8 mouse cellular contexts compared by ENCODE assay signal in genomic region chr11:98021565-98022252, GRCm38 (mm10). TPM values are rescaled to one million over a fixed set of nuclear protein-coding genes. Genes with fewer than 3 reads are reported as not detected.
DNase-seq lines count a peak whose midpoint lies in the region; ATAC-seq and TF ChIP-seq lines count a peak whose summit lies in the region.

No protein-coding gene starts in this region.

- H3K4me3 ChIP-seq in lung, embryonic 16.5 days (ENCODE audit: low read length): peak overlapping the region; percentile 78
- H3K4me3 ChIP-seq in hindbrain, embryonic 15.5 days: peak overlapping the region; percentile 75
- peak overlapping the region; percentile 85 for H3K4me3 ChIP-seq in testis, adult 2 months (ENCODE audit: control insufficient read depth, low read depth, low read length)

- no peak for DNase-seq in lung, postnatal 25 days (ENCODE audit: low spot score)
- peak; percentile 44 for DNase-seq in adrenal gland, postnatal 14 days
- DNase-seq in embryo, embryonic 11 days: peak; percentile 59
- DNase-seq in lung, postnatal 4 days: peak; percentile 41 to 53
- DNase-seq in left cerebral cortex, adult 8-10 months (ENCODE audit: low spot score in 2 of 2): no peak

- WGBS in lung, embryonic 16.5 days: 4% methylated on average over 32 of the region's 34 CpGs
- 5% methylated on average over 33 of the region's 34 CpGs for WGBS in hindbrain, embryonic 15.5 days

- H3K9ac ChIP-seq in lung, embryonic 16.5 days (ENCODE audit: low read length): peak overlapping the region; percentile 84
- H3K9ac ChIP-seq in hindbrain, embryonic 15.5 days: peak overlapping the region; percentile 85

- H3K4me2 ChIP-seq in lung, embryonic 16.5 days (ENCODE audit: low read depth, low read length): peak overlapping the region; percentile 99
- peak overlapping the region; percentile 82 for H3K4me2 ChIP-seq in hindbrain, embryonic 15.5 days

- no peaks in the 10 kb centered on the region for H3K9me3 ChIP-seq in lung, embryonic 16.5 days (ENCODE audit: control insufficient read depth, low read length)
- no peaks in the 10 kb centered on the region for H3K9me3 ChIP-seq in hindbrain, embryonic 15.5 days

- H3K4me1 ChIP-seq in lung, embryonic 16.5 days (replicated peaks; ENCODE audit: control insufficient read depth, insufficient read depth, low read length): peaks cover 23% of the 10 kb centered on the region
- H3K4me1 ChIP-seq in hindbrain, embryonic 15.5 days (replicated peaks): peaks cover 48% of the 10 kb centered on the region
- peaks cover 17% of the 10 kb centered on the region for H3K4me1 ChIP-seq in testis, adult 2 months (ENCODE audit: control insufficient read depth, insufficient read depth, low read length)

- H3K36me3 ChIP-seq in lung, embryonic 16.5 days (ENCODE audit: control insufficient read depth, insufficient read depth, low read length): no peaks in the 10 kb centered on the region; the same call in 1 of the 2 replicates
- H3K36me3 ChIP-seq in hindbrain, embryonic 15.5 days: peaks cover 17% of the 10 kb centered on the region
- no peaks in the 10 kb centered on the region for H3K36me3 ChIP-seq in testis, adult 2 months (ENCODE audit: control insufficient read depth, insufficient read depth, low read length)

- TF ChIP-seq POLR2A in testis, adult 2 months (IDR thresholded peaks at IDR 0.05; ENCODE audit: control insufficient read depth, low read depth, low read length): no peak

- peak; percentile 5; the same call in 1 of the 2 replicates for ATAC-seq in lung, embryonic 16.5 days (ENCODE audit: low read depth)
- ATAC-seq in hindbrain, embryonic 15.5 days (ENCODE audit: low FRiP score, low read depth): peak; percentile 17; the same call in 1 of the 2 replicates

- no peaks in the 10 kb centered on the region for H3K27me3 ChIP-seq in lung, embryonic 16.5 days (ENCODE audit: control insufficient read depth, insufficient read depth, low read depth, low read length)
- H3K27me3 ChIP-seq in hindbrain, embryonic 15.5 days: no peaks in the 10 kb centered on the region
- H3K27me3 ChIP-seq in testis, adult 2 months (ENCODE audit: control insufficient read depth, insufficient read depth, low read length): no peaks in the 10 kb centered on the region

- H3K27ac ChIP-seq in lung, embryonic 16.5 days (ENCODE audit: low read length): peak overlapping the region; percentile 75
- peak overlapping the region; percentile 93 for H3K27ac ChIP-seq in hindbrain, embryonic 15.5 days (replicated peaks)
- peak overlapping the region; percentile 76 for H3K27ac ChIP-seq in testis, adult 2 months (ENCODE audit: control insufficient read depth, insufficient read depth, low read depth, low read length)

- TF ChIP-seq CTCF in testis, adult 2 months (IDR thresholded peaks at IDR 0.05; ENCODE audit: control insufficient read depth, insufficient read depth, insufficient replicate concordance, low read depth, low read length): no peak

RNA-seq across cellular contexts. Expression of gene Cacnb1, which starts 1.1 kb away (rescaled TPM):
- polyA plus RNA-seq in lung, embryonic 16.5 days (2015; fragmentation: Nextera tagmentation; extraction: Ambion mirVana): 6.4 and 6.7 TPM in 2 replicates
- total RNA-seq in adrenal gland, postnatal 14 days (2021): 7.8 and 10.4 TPM in 2 replicates
- 62.2 and 70.1 TPM in 2 replicates for polyA plus RNA-seq in hindbrain, embryonic 15.5 days (2015; fragmentation: Nextera tagmentation; extraction: Ambion mirVana)
- 76.7 and 79.4 TPM in 2 replicates for polyA plus RNA-seq in testis, adult 2 months (2012; rRNA removed)
- 100 to 1,000 TPM; 127 to 142 (median 137) TPM for total RNA-seq in left cerebral cortex, adult 8-10 months (2022)

RNA-seq across cellular contexts. Expression of gene Rpl19, which starts 4.8 kb away (rescaled TPM):
- polyA plus RNA-seq in lung, embryonic 16.5 days (2015; fragmentation: Nextera tagmentation; extraction: Ambion mirVana): 999 and 1,043 TPM in 2 replicates
- 1,235 and 1,395 TPM in 2 replicates for total RNA-seq in adrenal gland, postnatal 14 days (2021)
- 632 and 657 TPM in 2 replicates for polyA plus RNA-seq in hindbrain, embryonic 15.5 days (2015; fragmentation: Nextera tagmentation; extraction: Ambion mirVana)
- 236 and 267 TPM in 2 replicates for polyA plus RNA-seq in testis, adult 2 months (2012; rRNA removed)
- 100 to 1,000 TPM; 564 to 674 (median 627) TPM for total RNA-seq in left cerebral cortex, adult 8-10 months (2022)

RNA-seq across cellular contexts. Expression of gene Arl5c, which starts 25.7 kb away (rescaled TPM):
- 6.2 and 8.0 TPM in 2 replicates for polyA plus RNA-seq in lung, embryonic 16.5 days (2015; fragmentation: Nextera tagmentation; extraction: Ambion mirVana)
- 1.1 and 4.4 TPM in 2 replicates for total RNA-seq in adrenal gland, postnatal 14 days (2021)
- polyA plus RNA-seq in hindbrain, embryonic 15.5 days (2015; fragmentation: Nextera tagmentation; extraction: Ambion mirVana): 12.9 and 13.7 TPM in 2 replicates
- 0.20 and 0.44 TPM in 2 replicates for polyA plus RNA-seq in testis, adult 2 months (2012; rRNA removed)
- 1 to 10 TPM; 1.5 to 2.1 (median 1.7) TPM for total RNA-seq in left cerebral cortex, adult 8-10 months (2022)

RNA-seq across cellular contexts. Expression of gene Stac2, which starts 31.6 kb away (rescaled TPM):
- 0.11 and 0.29 TPM in 2 replicates for polyA plus RNA-seq in lung, embryonic 16.5 days (2015; fragmentation: Nextera tagmentation; extraction: Ambion mirVana)
- total RNA-seq in adrenal gland, postnatal 14 days (2021): 3.1 and 3.7 TPM in 2 replicates
- polyA plus RNA-seq in hindbrain, embryonic 15.5 days (2015; fragmentation: Nextera tagmentation; extraction: Ambion mirVana): 6.4 and 9.7 TPM in 2 replicates
- polyA plus RNA-seq in testis, adult 2 months (2012; rRNA removed): 7.3 and 7.6 TPM in 2 replicates
- total RNA-seq in left cerebral cortex, adult 8-10 months (2022): 100 to 1,000 TPM in 1 of 4 experiments, 10 to 100 TPM in 3; 83.1 to 109 (median 94.1) TPM

RNA-seq across cellular contexts. Expression of gene Plxdc1, which starts 35.5 kb away (rescaled TPM):
- 1.4 and 1.6 TPM in 2 replicates for polyA plus RNA-seq in lung, embryonic 16.5 days (2015; fragmentation: Nextera tagmentation; extraction: Ambion mirVana)
- total RNA-seq in adrenal gland, postnatal 14 days (2021): 4.3 and 4.8 TPM in 2 replicates
- polyA plus RNA-seq in hindbrain, embryonic 15.5 days (2015; fragmentation: Nextera tagmentation; extraction: Ambion mirVana): 1.4 and 1.5 TPM in 2 replicates
- polyA plus RNA-seq in testis, adult 2 months (2012; rRNA removed): 64.4 and 70.5 TPM in 2 replicates
- 10 to 100 TPM; 41.2 to 46.2 (median 43.9) TPM for total RNA-seq in left cerebral cortex, adult 8-10 months (2022)

Comparison
In these comparisons a context has a peak if more than half of its experiments do, and no peak if none do; other contexts are left out.
1. DNase-seq: peak in adrenal gland, postnatal 14 days (single experiment), embryo, embryonic 11 days (single experiment) and lung, postnatal 4 days (2 of 2); none in lung, postnatal 25 days (single experiment) and left cerebral cortex, adult 8-10 months (0 of 2).
2. Peak in every context shown above with its lines, with median percentiles within 50 percentile points of each other: H3K27ac ChIP-seq and H3K4me3 ChIP-seq.